Mouse (Mus musculus): ENCODE measurements around the gene Mcm10. TPM values are rescaled to one million over a fixed set of nuclear protein-coding genes. Genes with fewer than 3 reads are reported as not detected.

The Mcm10 gene
- polyA plus RNA-seq, 1 experiment: 4.8 TPM

DNA sequence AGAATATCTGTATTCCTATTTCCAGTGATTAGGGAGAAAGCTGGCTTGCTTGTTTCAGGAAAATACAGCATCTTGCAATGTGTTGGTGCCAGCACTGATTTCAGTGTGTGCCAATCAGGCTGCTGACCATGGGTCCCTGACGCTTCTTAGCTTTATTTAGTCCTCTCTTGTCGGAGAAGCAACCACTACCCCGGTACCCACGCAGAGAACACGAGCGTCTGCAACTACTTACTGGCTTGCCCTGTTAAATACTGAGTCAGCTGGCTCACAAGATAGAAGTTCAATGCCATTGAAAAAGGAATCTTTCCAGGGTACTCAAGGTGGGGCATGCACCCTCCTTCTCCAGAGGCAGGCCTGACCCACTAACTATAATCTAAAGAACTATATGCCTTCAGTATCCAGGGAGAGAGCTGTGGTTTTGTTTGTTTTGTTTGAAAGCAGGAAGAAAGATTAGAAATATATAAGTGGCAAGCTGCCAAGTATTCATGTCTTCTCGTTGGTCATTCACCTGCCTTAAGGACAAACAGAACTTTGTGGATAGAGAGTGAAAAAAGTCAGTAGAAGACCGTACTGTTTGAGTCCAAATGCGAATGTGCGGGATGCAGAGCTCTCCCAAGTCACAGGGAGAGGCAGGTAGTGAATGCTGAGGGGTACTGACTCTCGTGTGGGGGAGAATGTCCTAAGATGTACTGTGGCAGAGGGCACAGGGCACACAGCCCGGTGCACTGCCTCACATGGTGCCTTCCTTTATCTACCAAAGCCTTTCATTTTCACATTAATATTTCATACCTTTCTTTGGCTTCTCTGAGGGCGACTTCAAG is 27.0 kb upstream of the Mcm10 start:
- peaks cover 8% of the 10 kb centered on the region; the same call in 1 of the 2 replicates for H3K4me1 ChIP-seq (ENCODE audit: control insufficient read depth, insufficient read depth, insufficient read length)
- no peak for DNase-seq (ENCODE audit: low read depth in 1 of 2, low spot score in 2 of 2)
- no peaks in the 10 kb centered on the region for H3K27me3 ChIP-seq (ENCODE audit: control insufficient read depth, insufficient read depth, low read length)
- no peak overlapping the region for H3K4me3 ChIP-seq (ENCODE audit: extremely low read depth, insufficient read depth, insufficient read length)
- no peaks in the 10 kb centered on the region for H3K36me3 ChIP-seq (ENCODE audit: control insufficient read depth, insufficient read depth, low read length)
- H3K27ac ChIP-seq (ENCODE audit: insufficient read depth, low read length): no peak overlapping the region
- no peak for TF ChIP-seq CTCF (IDR thresholded peaks at IDR 0.05; ENCODE audit: extremely low read depth, insufficient read depth, insufficient read length, insufficient replicate concordance)
- TF ChIP-seq POLR2A (IDR thresholded peaks at IDR 0.05; ENCODE audit: low read depth, low read length): no peak
- 82% methylated on average over 13 of the region's 13 CpGs for WGBS

DNA sequence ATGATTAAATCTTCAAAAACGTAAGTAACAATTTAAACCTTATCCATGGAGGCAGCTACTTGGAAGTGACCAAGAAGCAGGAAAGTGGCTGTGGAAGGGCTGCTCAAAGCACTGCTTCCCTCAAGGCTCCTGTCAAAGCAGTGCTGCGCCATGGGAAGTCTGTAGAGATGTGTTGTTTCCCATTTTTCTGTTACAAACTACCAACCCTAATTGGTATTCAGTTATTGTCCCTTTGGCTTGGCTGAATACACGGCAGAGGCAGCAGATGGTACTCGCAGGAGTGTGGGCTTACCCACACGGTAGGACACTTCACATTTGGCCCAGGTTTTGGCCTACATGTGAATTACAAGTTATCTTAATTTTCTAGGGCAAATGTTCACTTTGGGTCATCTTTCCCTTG is 25.7 kb upstream of the Mcm10 start:
- WGBS: 93% methylated on average over 5 of the region's 5 CpGs
- no peak overlapping the region for H3K4me3 ChIP-seq (ENCODE audit: extremely low read depth, insufficient read depth, insufficient read length)
- no peak overlapping the region for H3K27ac ChIP-seq (ENCODE audit: insufficient read depth, low read length)
- DNase-seq (ENCODE audit: low read depth in 1 of 2, low spot score in 2 of 2): no peak
- no peak for TF ChIP-seq POLR2A (IDR thresholded peaks at IDR 0.05; ENCODE audit: low read depth, low read length)
- no peak for TF ChIP-seq CTCF (IDR thresholded peaks at IDR 0.05; ENCODE audit: extremely low read depth, insufficient read depth, insufficient read length, insufficient replicate concordance)
- H3K27me3 ChIP-seq (ENCODE audit: control insufficient read depth, insufficient read depth, low read length): no peaks in the 10 kb centered on the region
- peaks cover 3% of the 10 kb centered on the region; the same call in 1 of the 2 replicates for H3K4me1 ChIP-seq (ENCODE audit: control insufficient read depth, insufficient read depth, insufficient read length)
- no peaks in the 10 kb centered on the region for H3K36me3 ChIP-seq (ENCODE audit: control insufficient read depth, insufficient read depth, low read length)

GRCm38 (mm10) chr2:5037390-5037789 is 24.8 kb upstream of the Mcm10 start:
- Histone ChIP-seq H3K4me1 (ENCODE audit: control insufficient read depth, insufficient read depth, insufficient read length) (peaks cover 4% of the 10 kb centered on the region; the same call in 1 of the 2 replicates), H3K27me3 (ENCODE audit: control insufficient read depth, insufficient read depth, low read length) (no peaks in the 10 kb centered on the region), H3K36me3 (ENCODE audit: control insufficient read depth, insufficient read depth, low read length) (no peaks in the 10 kb centered on the region), H3K27ac (ENCODE audit: insufficient read depth, low read length) (no peak overlapping the region), H3K4me3 (ENCODE audit: extremely low read depth, insufficient read depth, insufficient read length) (no peak overlapping the region)
- no peak for DNase-seq (ENCODE audit: low read depth in 1 of 2, low spot score in 2 of 2)
- WGBS: 94% methylated on average over 3 of the region's 3 CpGs
- TF ChIP-seq CTCF (IDR thresholded peaks at IDR 0.05; ENCODE audit: extremely low read depth, insufficient read depth, insufficient read length, insufficient replicate concordance) (no peak), POLR2A (IDR thresholded peaks at IDR 0.05; ENCODE audit: low read depth, low read length) (no peak)

GRCm38 (mm10) chr2:5036411-5037076 is 24.0 kb upstream of the Mcm10 start:
- no peak for DNase-seq (ENCODE audit: low read depth in 1 of 2, low spot score in 2 of 2)
- Histone ChIP-seq H3K36me3 (ENCODE audit: control insufficient read depth, insufficient read depth, low read length) (no peaks in the 10 kb centered on the region), H3K27me3 (ENCODE audit: control insufficient read depth, insufficient read depth, low read length) (no peaks in the 10 kb centered on the region), H3K27ac (ENCODE audit: insufficient read depth, low read length) (0 out of 2 replicates have a peak overlapping the region, but pooled peaks have one; percentile 17), H3K4me1 (ENCODE audit: control insufficient read depth, insufficient read depth, insufficient read length) (peaks cover 4% of the 10 kb centered on the region; the same call in 1 of the 2 replicates), H3K4me3 (ENCODE audit: extremely low read depth, insufficient read depth, insufficient read length) (no peak overlapping the region)
- WGBS: 61% methylated on average over 10 of the region's 10 CpGs
- no peak for TF ChIP-seq POLR2A (IDR thresholded peaks at IDR 0.05; ENCODE audit: low read depth, low read length)
- no peak for TF ChIP-seq CTCF (IDR thresholded peaks at IDR 0.05; ENCODE audit: extremely low read depth, insufficient read depth, insufficient read length, insufficient replicate concordance)

DNA sequence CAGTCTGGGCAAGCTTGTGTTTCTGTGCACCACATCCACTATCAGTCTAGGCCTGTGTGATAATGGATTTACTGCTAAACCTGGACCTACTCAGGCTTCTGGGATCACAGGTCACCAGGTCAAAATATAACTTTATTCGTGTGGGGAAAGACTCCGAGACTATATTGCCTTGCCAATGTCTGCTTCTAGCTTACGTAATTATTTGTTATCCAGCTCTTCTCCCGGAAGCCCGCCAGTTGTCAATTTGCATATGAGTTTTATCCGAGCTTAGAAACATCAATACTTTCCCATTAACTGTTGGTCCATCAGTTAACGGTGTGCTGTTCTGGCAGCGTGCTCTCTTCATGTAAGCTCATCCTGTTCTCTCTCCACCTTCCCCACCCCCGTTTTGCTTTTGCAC is 22.6 kb upstream of the Mcm10 start:
- Histone ChIP-seq H3K4me3 (ENCODE audit: extremely low read depth, insufficient read depth, insufficient read length) (no peak overlapping the region), H3K4me1 (ENCODE audit: control insufficient read depth, insufficient read depth, insufficient read length) (peaks cover 2% of the 10 kb centered on the region; the same call in 1 of the 2 replicates), H3K27me3 (ENCODE audit: control insufficient read depth, insufficient read depth, low read length) (no peaks in the 10 kb centered on the region), H3K27ac (ENCODE audit: insufficient read depth, low read length) (no peak overlapping the region), H3K36me3 (ENCODE audit: control insufficient read depth, insufficient read depth, low read length) (no peaks in the 10 kb centered on the region)
- DNase-seq (ENCODE audit: low read depth in 1 of 2, low spot score in 2 of 2): no peak
- 93% methylated on average over 9 of the region's 9 CpGs for WGBS
- TF ChIP-seq CTCF (IDR thresholded peaks at IDR 0.05; ENCODE audit: extremely low read depth, insufficient read depth, insufficient read length, insufficient replicate concordance): no peak
- no peak for TF ChIP-seq POLR2A (IDR thresholded peaks at IDR 0.05; ENCODE audit: low read depth, low read length)

DNA sequence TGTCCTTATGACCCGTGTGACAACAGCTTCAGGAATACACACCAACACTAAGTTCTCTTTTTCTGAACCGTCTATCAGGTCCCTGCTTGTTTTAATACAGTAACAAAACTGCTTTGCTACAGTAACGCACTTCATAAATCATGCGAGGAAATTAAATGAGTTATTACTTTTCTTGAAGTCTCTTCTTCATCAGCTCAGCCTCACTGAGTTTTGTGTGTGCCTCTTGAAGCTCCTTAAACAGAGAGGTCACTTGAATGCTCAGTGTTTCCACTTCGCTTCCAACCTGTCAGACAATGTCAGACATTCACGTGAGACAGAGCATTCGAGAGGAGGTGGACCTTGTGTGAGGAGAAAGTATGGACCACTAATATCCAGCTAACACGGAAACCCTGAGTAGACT is 22.2 kb upstream of the Mcm10 start:
- DNase-seq (ENCODE audit: low read depth in 1 of 2, low spot score in 2 of 2): no peak
- Histone ChIP-seq H3K36me3 (ENCODE audit: control insufficient read depth, insufficient read depth, low read length) (no peaks in the 10 kb centered on the region), H3K27me3 (ENCODE audit: control insufficient read depth, insufficient read depth, low read length) (no peaks in the 10 kb centered on the region), H3K4me1 (ENCODE audit: control insufficient read depth, insufficient read depth, insufficient read length) (peaks cover 2% of the 10 kb centered on the region; the same call in 1 of the 2 replicates), H3K4me3 (ENCODE audit: extremely low read depth, insufficient read depth, insufficient read length) (no peak overlapping the region), H3K27ac (ENCODE audit: insufficient read depth, low read length) (no peak overlapping the region)
- 79% methylated on average over 8 of the region's 8 CpGs for WGBS
- no peak for TF ChIP-seq CTCF (IDR thresholded peaks at IDR 0.05; ENCODE audit: extremely low read depth, insufficient read depth, insufficient read length, insufficient replicate concordance)
- TF ChIP-seq POLR2A (IDR thresholded peaks at IDR 0.05; ENCODE audit: low read depth, low read length): no peak

Data from spleen, adult 2 months (tissue).